Mouse (Mus musculus): ENCODE measurements around the gene Prpf3. TPM values are rescaled to one million over a fixed set of nuclear protein-coding genes. Genes with fewer than 3 reads are reported as not detected.
A peak's percentile ranks its signal among the peaks of the same experiment; 100 is the strongest.

Gene Prpf3
- 1.7 and 4.5 TPM in 2 replicates for polyA plus RNA-seq (2012; rRNA removed)

DNA sequence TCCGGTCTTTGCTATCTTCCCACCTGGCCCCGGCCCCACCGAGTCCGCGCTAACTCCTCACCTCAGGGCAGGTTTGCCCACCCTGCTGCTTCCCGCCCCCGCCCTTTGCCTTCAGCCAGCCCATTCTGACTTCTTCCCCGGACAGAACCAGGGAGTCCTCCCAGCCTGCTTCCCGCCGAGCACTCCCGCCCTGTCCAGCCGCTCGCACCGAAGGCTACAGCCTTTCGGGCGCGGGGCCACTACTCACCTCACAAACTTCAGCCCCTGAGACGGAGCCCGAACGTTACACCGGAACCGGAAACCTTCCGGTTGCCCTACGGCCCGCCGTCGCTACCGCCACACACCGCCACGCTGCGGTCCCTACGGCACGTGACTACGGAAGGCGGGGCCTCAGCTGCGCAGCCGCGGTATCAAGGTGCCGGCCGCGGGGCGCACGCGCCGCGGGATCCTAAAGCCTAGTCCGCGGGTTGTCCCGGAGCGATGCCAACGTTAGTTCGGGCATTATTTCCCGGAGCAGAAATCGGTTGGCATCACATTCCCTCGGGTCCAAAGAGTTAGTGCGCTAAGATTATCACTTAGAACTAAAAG lies at the start of gene Prpf3:
Prpf3 (minus strand) TSS at position 384 of the 588 bp plus-strand sequence.
- no peaks in the 10 kb centered on the region for H3K4me1 ChIP-seq (ENCODE audit: control insufficient read depth, insufficient read depth, insufficient read length, low read length)
- WGBS: under 1% methylated on average over 56 of the region's 56 CpGs
- H3K36me3 ChIP-seq (ENCODE audit: control insufficient read depth, insufficient read depth, low read length): peaks cover 20% of the 10 kb centered on the region
- H3K27ac ChIP-seq (ENCODE audit: insufficient read depth, low read depth, low read length): peak within 1 kb of the TSS; percentile 42
- H3K27me3 ChIP-seq (ENCODE audit: control insufficient read depth, insufficient read depth, low read length): no peaks in the 10 kb centered on the region
- TF ChIP-seq CTCF (IDR thresholded peaks at IDR 0.05; ENCODE audit: extremely low read depth, insufficient read length, insufficient replicate concordance, low read depth, low read length) (no peak), POLR2A (IDR thresholded peaks at IDR 0.05; ENCODE audit: low read depth, low read length) (peak; percentile 76)
- peak within 1 kb of the TSS; percentile 85 for H3K4me3 ChIP-seq (ENCODE audit: low read depth, low read length)

DNA sequence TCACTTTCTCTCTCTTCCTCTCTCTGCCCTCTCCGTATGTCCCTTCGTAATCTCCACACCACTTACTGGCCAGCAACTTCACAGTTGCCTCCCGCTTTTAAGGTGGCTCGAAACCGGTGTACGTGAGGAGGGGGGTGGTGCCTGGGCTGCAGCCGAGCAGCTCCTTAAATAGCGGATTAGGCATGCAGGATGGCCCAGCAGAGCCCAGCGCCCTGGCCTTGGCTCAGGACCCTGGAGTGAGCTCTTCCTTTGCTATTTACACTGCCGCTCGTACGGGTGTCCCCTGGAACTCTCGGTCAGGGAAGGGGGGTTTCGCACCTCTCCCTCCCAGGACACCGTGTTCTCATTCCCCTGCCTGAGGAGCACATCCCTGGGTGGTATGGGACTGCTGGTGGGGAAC lies 48.9 kb upstream of the Prpf3 start, which contains the start of gene Car14:
Car14 (minus strand) TSS at position 124 of the 400 bp plus-strand sequence.
- no peaks in the 10 kb centered on the region for H3K36me3 ChIP-seq (ENCODE audit: control insufficient read depth, insufficient read depth, low read length)
- H3K4me3 ChIP-seq (ENCODE audit: low read depth, low read length): peak within 1 kb of the TSS; percentile 12
- peaks cover 21% of the 10 kb centered on the region for H3K27me3 ChIP-seq (ENCODE audit: control insufficient read depth, insufficient read depth, low read length)
- WGBS: 4% methylated on average over 15 of the region's 15 CpGs
- peaks cover 3% of the 10 kb centered on the region for H3K4me1 ChIP-seq (ENCODE audit: control insufficient read depth, insufficient read depth, insufficient read length, low read length)
- H3K27ac ChIP-seq (ENCODE audit: insufficient read depth, low read depth, low read length): no peak within 1 kb of the TSS
- TF ChIP-seq POLR2A (IDR thresholded peaks at IDR 0.05; ENCODE audit: low read depth, low read length): no peak
- TF ChIP-seq CTCF (IDR thresholded peaks at IDR 0.05; ENCODE audit: extremely low read depth, insufficient read length, insufficient replicate concordance, low read depth, low read length): no peak

DNA sequence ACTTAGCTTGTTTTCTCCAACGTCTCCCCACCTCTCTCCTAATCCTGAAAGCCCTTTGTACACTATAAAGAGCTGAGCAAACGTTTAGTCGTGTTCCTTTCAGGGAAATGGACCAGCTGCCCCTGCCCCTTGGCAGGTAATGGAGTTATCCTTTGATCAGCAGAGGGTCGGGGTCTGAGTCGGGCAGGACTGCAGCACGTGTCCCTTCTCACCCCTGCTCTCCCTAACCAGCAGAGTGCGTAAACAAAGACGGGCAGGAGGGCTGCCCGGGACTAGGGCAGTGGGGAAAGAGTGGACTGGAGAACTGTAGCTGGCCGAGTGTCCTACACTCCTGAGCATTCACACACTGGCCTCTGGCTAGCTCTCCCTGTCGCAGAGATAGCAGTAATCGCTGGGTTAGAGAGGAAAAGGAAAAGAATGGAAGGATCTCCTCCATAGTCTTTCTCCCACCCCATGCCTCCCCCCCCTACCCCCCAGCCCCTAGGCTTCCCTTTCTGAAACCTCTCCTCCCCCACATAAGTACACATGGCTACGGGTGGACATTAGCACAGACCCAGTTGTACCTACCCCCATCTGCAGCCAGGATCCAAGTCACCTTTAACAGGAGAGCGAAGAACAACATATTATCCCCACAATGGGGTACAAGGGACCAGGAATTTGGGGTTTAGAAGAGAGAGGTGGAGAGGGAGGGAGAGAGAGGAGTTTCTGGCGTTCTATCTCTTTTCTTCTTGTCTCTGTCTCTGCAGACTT lies 48.2 kb upstream of the Prpf3 start:
- no peak for TF ChIP-seq CTCF (IDR thresholded peaks at IDR 0.05; ENCODE audit: extremely low read depth, insufficient read length, insufficient replicate concordance, low read depth, low read length)
- TF ChIP-seq POLR2A (IDR thresholded peaks at IDR 0.05; ENCODE audit: low read depth, low read length): no peak
- Histone ChIP-seq H3K4me1 (ENCODE audit: control insufficient read depth, insufficient read depth, insufficient read length, low read length) (peaks cover 3% of the 10 kb centered on the region), H3K27ac (ENCODE audit: insufficient read depth, low read depth, low read length) (no peak overlapping the region), H3K27me3 (ENCODE audit: control insufficient read depth, insufficient read depth, low read length) (peaks cover 21% of the 10 kb centered on the region), H3K4me3 (ENCODE audit: low read depth, low read length) (no peak overlapping the region), H3K36me3 (ENCODE audit: control insufficient read depth, insufficient read depth, low read length) (no peaks in the 10 kb centered on the region)
- WGBS: 20% methylated on average over 15 of the region's 15 CpGs

DNA sequence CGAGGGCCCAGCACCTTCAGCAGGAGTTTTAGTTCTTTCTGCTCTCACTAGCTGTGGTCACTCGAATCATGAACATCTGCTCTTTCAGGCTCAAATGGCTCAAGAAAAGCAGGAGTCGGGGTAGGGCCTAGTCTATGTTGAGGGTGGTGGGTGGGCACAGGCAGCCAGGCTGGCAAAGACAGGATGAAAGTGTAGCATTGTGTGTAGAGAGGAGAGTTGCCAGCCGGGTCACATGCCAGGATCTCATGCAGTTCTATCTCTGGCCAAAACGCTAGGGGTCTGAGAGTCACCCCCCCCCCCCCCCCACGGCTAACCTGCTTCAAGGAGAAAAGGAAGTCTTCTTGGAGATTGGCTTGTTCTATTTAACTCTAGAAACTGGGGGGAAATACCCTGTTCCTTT lies 47.0 kb upstream of the Prpf3 start:
- H3K4me3 ChIP-seq (ENCODE audit: low read depth, low read length): no peak overlapping the region
- H3K36me3 ChIP-seq (ENCODE audit: control insufficient read depth, insufficient read depth, low read length): no peaks in the 10 kb centered on the region
- TF ChIP-seq CTCF (IDR thresholded peaks at IDR 0.05; ENCODE audit: extremely low read depth, insufficient read length, insufficient replicate concordance, low read depth, low read length): no peak
- no peak for TF ChIP-seq POLR2A (IDR thresholded peaks at IDR 0.05; ENCODE audit: low read depth, low read length)
- H3K27me3 ChIP-seq (ENCODE audit: control insufficient read depth, insufficient read depth, low read length): peaks cover 21% of the 10 kb centered on the region
- H3K27ac ChIP-seq (ENCODE audit: insufficient read depth, low read depth, low read length): no peak overlapping the region
- H3K4me1 ChIP-seq (ENCODE audit: control insufficient read depth, insufficient read depth, insufficient read length, low read length): peaks cover 3% of the 10 kb centered on the region
- 50% methylated on average over 6 of the region's 6 CpGs for WGBS

DNA sequence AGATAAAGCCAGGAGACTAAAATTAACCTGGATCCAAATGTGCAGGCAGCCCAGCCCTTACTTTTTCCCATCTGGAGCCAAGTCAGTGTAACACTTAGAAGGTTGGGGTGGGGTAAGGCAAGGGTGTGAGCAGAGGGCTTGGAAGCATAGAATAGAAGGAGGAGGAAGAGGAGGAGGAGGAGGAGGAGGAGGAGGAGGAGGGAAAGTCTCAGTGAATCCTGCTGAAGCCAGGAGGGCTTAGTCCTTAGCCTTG lies 46.6 kb upstream of the Prpf3 start:
- no peak overlapping the region for H3K27ac ChIP-seq (ENCODE audit: insufficient read depth, low read depth, low read length)
- no peak for TF ChIP-seq CTCF (IDR thresholded peaks at IDR 0.05; ENCODE audit: extremely low read depth, insufficient read length, insufficient replicate concordance, low read depth, low read length)
- TF ChIP-seq POLR2A (IDR thresholded peaks at IDR 0.05; ENCODE audit: low read depth, low read length): no peak
- H3K4me3 ChIP-seq (ENCODE audit: low read depth, low read length): no peak overlapping the region
- H3K36me3 ChIP-seq (ENCODE audit: control insufficient read depth, insufficient read depth, low read length): peaks cover 2% of the 10 kb centered on the region; the same call in 1 of the 2 replicates
- peaks cover 21% of the 10 kb centered on the region for H3K27me3 ChIP-seq (ENCODE audit: control insufficient read depth, insufficient read depth, low read length)
- peaks cover 3% of the 10 kb centered on the region for H3K4me1 ChIP-seq (ENCODE audit: control insufficient read depth, insufficient read depth, insufficient read length, low read length)

DNA sequence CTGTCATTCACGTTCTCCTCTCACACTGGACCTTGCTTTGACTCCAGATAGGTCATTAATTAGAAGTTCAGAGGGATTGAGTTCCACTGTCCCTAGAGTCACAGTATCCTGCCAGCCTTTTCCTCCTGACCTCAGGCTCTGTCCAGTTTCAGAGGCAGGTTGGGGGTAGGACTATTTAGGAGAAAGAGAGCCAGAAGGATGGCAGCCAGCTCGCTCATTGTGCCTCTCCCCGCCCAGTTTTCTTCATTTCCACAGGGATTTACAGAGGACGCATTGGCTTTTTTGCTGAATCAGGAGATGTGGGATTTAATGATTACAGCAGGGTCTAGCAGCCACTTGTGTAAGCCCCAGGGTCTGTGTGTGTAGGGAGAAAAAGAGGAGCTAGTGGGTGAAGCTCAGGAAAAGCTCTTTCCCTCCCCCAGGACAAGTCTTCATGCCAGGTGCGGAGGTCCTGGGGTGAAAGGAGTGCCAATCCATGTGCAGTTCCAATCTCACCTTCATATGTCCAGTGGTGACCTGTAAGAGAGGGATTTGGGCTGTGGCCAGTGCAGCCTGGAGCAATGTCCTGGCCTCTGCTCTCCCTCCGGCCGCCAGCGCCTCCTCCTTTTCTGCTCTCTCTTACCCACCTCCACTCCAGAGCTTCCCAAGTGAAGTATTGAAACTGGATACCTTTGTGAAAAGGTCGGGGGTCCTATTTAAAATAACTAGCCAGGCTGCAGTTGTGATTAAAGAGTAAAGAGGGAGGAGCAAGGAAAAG lies 46.1 kb upstream of the Prpf3 start:
- TF ChIP-seq CTCF (IDR thresholded peaks at IDR 0.05; ENCODE audit: extremely low read depth, insufficient read length, insufficient replicate concordance, low read depth, low read length) (no peak), POLR2A (IDR thresholded peaks at IDR 0.05; ENCODE audit: low read depth, low read length) (no peak)
- H3K27ac ChIP-seq (ENCODE audit: insufficient read depth, low read depth, low read length): no peak overlapping the region
- peaks cover 3% of the 10 kb centered on the region; the same call in 1 of the 2 replicates for H3K36me3 ChIP-seq (ENCODE audit: control insufficient read depth, insufficient read depth, low read length)
- H3K27me3 ChIP-seq (ENCODE audit: control insufficient read depth, insufficient read depth, low read length): peaks cover 21% of the 10 kb centered on the region
- H3K4me1 ChIP-seq (ENCODE audit: control insufficient read depth, insufficient read depth, insufficient read length, low read length): peaks cover 3% of the 10 kb centered on the region
- no peak overlapping the region for H3K4me3 ChIP-seq (ENCODE audit: low read depth, low read length)
- 68% methylated on average over 9 of the region's 9 CpGs for WGBS
